Mouse (Mus musculus) embryonic facial prominence, embryonic 14.5 days (tissue): ENCODE results near the gene Ptar1. TPM values are rescaled to one million over a fixed set of nuclear protein-coding genes. Genes with fewer than 3 reads are reported as not detected.

Experiments
- ATAC-seq: fragments of 200-750 bp; cut with Nextera tagmentation; 2 replicates; pipeline ENCODE4 v1.8.0; 2017; ENCODE audit warnings: low read depth, moderate number of reproducible peaks, moderate TSS enrichment
- DNase-seq: peaks from one replicate; pipeline ENCODE4 v3.0.0-alpha.2; 2015; ENCODE audit warnings: low spot score
- H3K27ac ChIP-seq: fragments of 300-500 bp; sonication (generic); replicated peaks from 2 replicates; pipeline ENCODE4 v1.5.1; 2014; ENCODE audit warnings: low read depth, mild to moderate bottlenecking, low read length, moderate library complexity
- H3K27me3 ChIP-seq: fragments of 300-500 bp; sonication (generic); replicated peaks from 2 replicates; pipeline ENCODE4 v1.6.1; 2014; ENCODE audit warnings: low read length; ENCODE audit not compliant: control insufficient read depth, insufficient read depth
- H3K36me3 ChIP-seq: fragments of 300-500 bp; sonication (generic); 2 replicates; pipeline ENCODE4 v1.6.1; 2014; ENCODE audit warnings: low read length, mixed read lengths; ENCODE audit not compliant: control insufficient read depth, insufficient read depth
- H3K4me1 ChIP-seq: fragments of 300-500 bp; sonication (generic); 2 replicates; pipeline ENCODE4 v1.6.1; 2014; ENCODE audit warnings: antibody characterized with exemption, low read length; ENCODE audit not compliant: control insufficient read depth, insufficient read depth
- H3K4me2 ChIP-seq: fragments of 300-500 bp; sonication (generic); 2 replicates; pipeline ENCODE4 v1.6.1; 2014; ENCODE audit warnings: low read depth, mild to moderate bottlenecking, low read length, moderate library complexity, mixed read lengths
- H3K4me3 ChIP-seq: fragments of 300-500 bp; sonication (generic); 2 replicates; pipeline ENCODE4 v1.5.1; 2014; ENCODE audit warnings: low read depth, mild to moderate bottlenecking, low read length
- H3K9ac ChIP-seq: fragments of 300-500 bp; sonication (generic); 2 replicates; pipeline ENCODE4 v1.6.1; 2014; ENCODE audit warnings: low read depth, mild to moderate bottlenecking, low read length, moderate library complexity, mixed read lengths
- H3K9me3 ChIP-seq: fragments of 300-500 bp; sonication (generic); 2 replicates; pipeline ENCODE4 v1.6.1; 2016; ENCODE audit warnings: low read length; ENCODE audit not compliant: control insufficient read depth
- WGBS: fragments of 180-500 bp; shearing (Covaris S2); extraction: QIAGEN DNeasy Blood & Tissue Kit; methylation state at CpG from one replicate; pipeline ENCODE4 v1.1.7; 2014; 5-methylcytosine and 5-hydroxymethylcytosine counted together
- polyA plus RNA-seq: library from polyadenylated mRNA; unstranded; fragments of >200 nt; fragmentation: Nextera tagmentation; extraction: Ambion mirVana; gene quantifications from 2 replicates; pipeline ENCODE4 v1.2.1, GENCODE M21; 2014

The Ptar1 gene
- polyA plus RNA-seq, 1 experiment from 2014 or later = 9.1 TPM

DNA sequence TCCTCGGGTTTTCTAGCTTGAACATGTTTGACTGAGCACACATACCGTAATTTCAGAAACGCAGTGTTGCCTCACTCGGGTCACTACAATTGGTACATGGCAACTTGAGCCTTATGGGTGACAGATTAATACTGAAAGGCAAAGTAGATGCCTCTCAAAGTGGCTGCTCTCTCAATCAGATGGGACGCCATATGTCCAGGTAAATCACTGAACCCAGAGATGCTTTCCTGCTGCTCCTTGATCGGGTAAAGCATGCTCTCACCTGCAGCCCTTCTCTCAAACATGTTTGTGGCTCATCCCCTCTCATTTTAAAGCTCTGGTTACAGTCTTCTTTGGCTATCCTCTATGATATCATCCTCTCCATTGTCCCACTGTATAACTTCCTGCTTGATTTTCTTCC, 76.1 kb downstream of the Ptar1 start:
- H3K27ac ChIP-seq = no peak overlapping the region
- no peak overlapping the region for H3K9ac ChIP-seq
- DNase-seq (no peak), ATAC-seq (no peak)
- WGBS = 78% methylated on average over 6 of the region's 6 CpGs
- H3K4me3 ChIP-seq = no peak overlapping the region
- peaks cover 27% of the 10 kb centered on the region for H3K27me3 ChIP-seq
- no peaks in the 10 kb centered on the region for H3K4me1 ChIP-seq
- no peaks in the 10 kb centered on the region for H3K36me3 ChIP-seq
- H3K4me2 ChIP-seq = no peak overlapping the region
- no peaks in the 10 kb centered on the region for H3K9me3 ChIP-seq

DNA sequence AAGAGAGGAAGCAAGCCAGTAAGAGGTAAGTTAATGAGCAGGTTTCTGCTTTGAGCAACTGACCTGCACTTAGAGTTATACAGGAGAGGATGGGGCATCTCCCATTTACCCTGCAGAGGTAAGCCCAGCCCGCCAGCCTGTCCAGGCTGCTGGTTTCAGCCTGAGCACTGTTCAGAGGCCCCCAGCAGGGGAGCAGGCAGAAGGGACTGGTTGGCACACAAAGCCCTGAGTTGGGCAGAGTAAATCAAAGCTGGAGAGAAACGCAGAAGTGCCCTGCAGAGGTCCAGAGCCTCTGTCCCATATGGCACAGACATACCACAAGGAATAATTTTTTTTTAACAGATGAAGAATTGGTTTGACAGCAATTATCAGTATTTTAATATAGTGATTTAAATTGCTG, 76.8 kb downstream of the Ptar1 start:
- Histone ChIP-seq H3K4me1 (no peaks in the 10 kb centered on the region), H3K4me2 (no peak overlapping the region), H3K27ac (no peak overlapping the region), H3K27me3 (peaks cover 25% of the 10 kb centered on the region), H3K9ac (no peak overlapping the region), H3K9me3 (no peaks in the 10 kb centered on the region), H3K4me3 (no peak overlapping the region), H3K36me3 (no peaks in the 10 kb centered on the region)
- no peak for DNase-seq
- 57% methylated on average over 2 of the region's 2 CpGs for WGBS
- no peak for ATAC-seq

GRCm38 (mm10) chr19:23768864-23769263, 81.6 kb downstream of the Ptar1 start:
- no peak for ATAC-seq
- Histone ChIP-seq H3K4me2 (no peak overlapping the region), H3K9ac (no peak overlapping the region), H3K36me3 (no peaks in the 10 kb centered on the region), H3K9me3 (no peaks in the 10 kb centered on the region), H3K4me1 (no peaks in the 10 kb centered on the region), H3K27me3 (no peaks in the 10 kb centered on the region), H3K27ac (no peak overlapping the region), H3K4me3 (no peak overlapping the region)
- WGBS = 49% methylated on average over 5 of the region's 5 CpGs
- no peak for DNase-seq

- no peaks in the 10 kb centered on the region for H3K27me3 ChIP-seq
- DNase-seq (peak; percentile 32), ATAC-seq (peak; percentile 50; the same call in 1 of the 2 replicates)
- H3K9ac ChIP-seq = no peak overlapping the region
- no peak overlapping the region for H3K4me2 ChIP-seq
- H3K4me3 ChIP-seq = no peak overlapping the region
- H3K4me1 ChIP-seq = no peaks in the 10 kb centered on the region
- H3K9me3 ChIP-seq = no peaks in the 10 kb centered on the region
- no peak overlapping the region for H3K27ac ChIP-seq
- 58% methylated on average over 10 of the region's 10 CpGs for WGBS
- H3K36me3 ChIP-seq = no peaks in the 10 kb centered on the region
Observed at GRCm38 (mm10) chr19:23770494-23771423, 83.5 kb downstream of the Ptar1 start.

- ATAC-seq (no peak), DNase-seq (no peak)
- Histone ChIP-seq H3K4me3 (no peak overlapping the region), H3K27ac (no peak overlapping the region), H3K9me3 (no peaks in the 10 kb centered on the region), H3K9ac (no peak overlapping the region), H3K27me3 (no peaks in the 10 kb centered on the region), H3K4me2 (no peak overlapping the region), H3K36me3 (no peaks in the 10 kb centered on the region), H3K4me1 (no peaks in the 10 kb centered on the region)
- WGBS = 70% methylated on average over 7 of the region's 7 CpGs
Observed at GRCm38 (mm10) chr19:23771971-23772370, 84.7 kb downstream of the Ptar1 start.

GRCm38 (mm10) chr19:23775356-23775755, 88.1 kb downstream of the Ptar1 start:
- Histone ChIP-seq H3K9me3 (no peaks in the 10 kb centered on the region), H3K27me3 (no peaks in the 10 kb centered on the region), H3K27ac (no peak overlapping the region), H3K9ac (no peak overlapping the region), H3K4me2 (no peak overlapping the region), H3K4me3 (no peak overlapping the region), H3K36me3 (no peaks in the 10 kb centered on the region), H3K4me1 (no peaks in the 10 kb centered on the region)
- WGBS = 84% methylated on average over 6 of the region's 6 CpGs
- ATAC-seq = no peak
- DNase-seq = no peak

GRCm38 (mm10) chr19:23779130-23779529, 91.9 kb downstream of the Ptar1 start:
- Histone ChIP-seq H3K4me3 (no peak overlapping the region), H3K27ac (no peak overlapping the region), H3K27me3 (no peaks in the 10 kb centered on the region), H3K9ac (no peak overlapping the region), H3K36me3 (no peaks in the 10 kb centered on the region), H3K4me1 (peaks cover 7% of the 10 kb centered on the region; the same call in 1 of the 2 replicates), H3K4me2 (no peak overlapping the region), H3K9me3 (no peaks in the 10 kb centered on the region)
- ATAC-seq (no peak), DNase-seq (no peak)

DNA sequence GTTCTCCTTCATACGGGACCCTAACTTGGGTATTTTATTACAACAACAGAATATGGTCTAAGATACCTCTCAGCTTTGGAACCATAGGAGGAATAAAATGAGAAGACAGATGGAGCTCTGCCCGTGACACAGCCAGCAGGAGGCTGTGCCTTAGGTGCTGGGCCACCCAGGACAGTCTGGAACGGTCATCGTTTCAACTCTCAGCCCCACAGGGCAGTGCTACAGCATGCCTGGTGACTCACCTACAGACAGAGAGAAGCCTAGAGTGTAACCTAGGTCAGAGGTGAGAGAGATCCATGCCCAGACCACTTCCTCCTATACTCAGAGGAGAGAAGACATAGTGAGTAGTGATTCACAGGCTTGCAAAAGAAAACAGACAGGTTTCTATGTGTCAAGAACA, 92.9 kb downstream of the Ptar1 start:
- no peak for ATAC-seq
- Histone ChIP-seq H3K9me3 (no peaks in the 10 kb centered on the region), H3K4me3 (no peak overlapping the region), H3K27ac (no peak overlapping the region), H3K36me3 (no peaks in the 10 kb centered on the region), H3K4me1 (peaks cover 7% of the 10 kb centered on the region; the same call in 1 of the 2 replicates), H3K9ac (no peak overlapping the region), H3K27me3 (no peaks in the 10 kb centered on the region), H3K4me2 (no peak overlapping the region)
- 77% methylated on average over 4 of the region's 4 CpGs for WGBS
- DNase-seq = no peak
